Mouse (Mus musculus): ENCODE measurements around the gene Bspry.

DNA sequence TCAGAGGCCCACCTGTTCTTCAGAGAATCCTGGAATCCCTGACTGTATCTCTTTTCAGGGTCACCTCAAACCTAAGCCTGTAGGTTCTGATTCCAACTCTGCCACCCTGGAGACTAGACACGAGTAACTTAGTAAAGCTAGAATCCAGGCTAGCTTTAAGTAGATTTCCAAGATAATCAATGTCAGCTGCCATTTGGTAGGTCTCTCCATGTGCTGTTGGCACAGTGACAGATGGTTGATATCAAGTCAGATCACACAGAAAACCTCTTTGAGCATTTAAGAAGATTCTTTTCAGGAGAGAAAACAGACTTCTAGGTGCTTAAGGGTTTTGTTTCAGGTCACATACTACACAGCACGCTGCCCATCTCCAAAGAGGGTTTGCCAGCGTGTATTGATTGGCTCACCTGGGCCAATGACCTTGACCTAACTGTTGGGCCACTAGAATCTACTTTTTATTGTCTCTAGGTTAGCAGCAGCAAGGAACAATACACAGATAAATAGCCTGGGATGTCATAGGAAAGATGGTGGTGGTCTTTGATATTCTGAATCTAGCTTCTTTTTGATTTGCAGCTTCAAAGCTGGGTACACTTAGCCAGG, 23.6 kb downstream of the Bspry start, which contains the start of gene Hdhd3:
- TF ChIP-seq EP300 (IDR thresholded peaks at IDR 0.05; ENCODE audit: low read depth) (no peak), CTCF (IDR thresholded peaks at IDR 0.05; ENCODE audit: low read depth) (no peak)

Data from heart, postnatal 0 days (tissue).